Mouse (Mus musculus): ENCODE measurements around the gene Vcp.
A peak's percentile ranks its signal among the peaks of the same experiment; 100 is the strongest.

Gene Vcp

DNA sequence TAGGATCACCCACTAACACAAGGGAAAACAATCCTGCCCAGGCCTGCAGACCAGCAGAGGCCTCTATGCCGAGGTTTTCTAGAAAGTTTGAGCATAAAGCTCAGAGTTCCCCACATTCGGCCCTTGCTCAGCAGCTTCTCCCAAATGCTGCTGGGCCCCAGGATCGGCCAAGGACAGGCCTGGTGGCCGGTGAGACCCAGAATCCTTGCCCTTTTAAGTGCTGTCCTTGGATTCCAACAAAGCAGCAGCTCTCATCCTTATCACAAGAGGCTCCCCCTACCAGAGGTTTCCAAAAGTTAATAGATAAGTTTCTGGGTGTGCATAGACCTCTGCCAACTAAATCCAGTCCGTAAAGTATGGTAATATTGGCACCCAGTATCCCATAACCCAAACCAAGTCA, 26.4 kb downstream of the Vcp start:
- no peak for DNase-seq (ENCODE audit: low read depth, low spot score)

DNA sequence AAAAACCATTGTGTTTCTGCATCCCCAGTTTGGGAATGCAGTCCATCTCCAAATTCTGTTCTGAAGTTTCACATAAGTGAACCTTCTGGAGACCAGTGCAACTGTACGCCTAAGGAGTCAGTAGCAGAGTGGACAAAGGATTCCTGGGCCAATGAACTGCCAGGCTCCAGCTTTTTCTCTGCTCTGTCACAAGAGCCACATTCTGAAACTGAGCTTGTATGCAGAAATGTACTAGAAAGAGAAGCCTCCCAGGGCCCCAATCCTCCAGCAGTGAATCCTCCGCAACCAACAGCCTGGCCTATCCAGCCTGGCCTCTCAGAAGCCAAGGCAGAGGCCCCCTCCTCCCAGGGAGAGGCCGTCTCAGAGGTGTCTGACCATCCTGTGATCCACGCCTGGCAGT, 27.4 kb downstream of the Vcp start:
- DNase-seq (ENCODE audit: low read depth, low spot score) = no peak

DNA sequence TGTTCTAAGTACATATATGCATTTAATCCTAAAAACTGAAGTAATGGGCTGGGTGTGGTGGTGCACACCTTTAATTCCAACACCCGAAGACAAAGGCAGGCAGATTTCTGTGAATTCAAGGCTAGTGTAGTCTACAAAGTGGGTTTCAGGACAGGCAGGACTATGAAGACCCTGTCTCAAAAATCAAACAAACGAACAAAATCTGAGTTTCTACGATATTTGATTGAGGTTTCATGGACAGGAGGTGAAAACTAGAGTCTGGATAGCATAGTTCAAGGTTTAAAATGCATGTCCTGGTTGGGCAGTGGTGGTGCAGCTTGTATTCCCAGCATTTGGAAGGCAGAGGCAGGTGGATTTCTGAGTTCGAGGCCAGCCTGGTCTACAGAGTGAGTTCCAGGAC, 31.0 kb downstream of the Vcp start, which contains the start of gene 1700022I11Rik:
TSS of gene 1700022I11Rik (plus strand) at position 301 of the 400 bp plus-strand sequence.
- no peak for DNase-seq (ENCODE audit: low read depth, low spot score)

DNA sequence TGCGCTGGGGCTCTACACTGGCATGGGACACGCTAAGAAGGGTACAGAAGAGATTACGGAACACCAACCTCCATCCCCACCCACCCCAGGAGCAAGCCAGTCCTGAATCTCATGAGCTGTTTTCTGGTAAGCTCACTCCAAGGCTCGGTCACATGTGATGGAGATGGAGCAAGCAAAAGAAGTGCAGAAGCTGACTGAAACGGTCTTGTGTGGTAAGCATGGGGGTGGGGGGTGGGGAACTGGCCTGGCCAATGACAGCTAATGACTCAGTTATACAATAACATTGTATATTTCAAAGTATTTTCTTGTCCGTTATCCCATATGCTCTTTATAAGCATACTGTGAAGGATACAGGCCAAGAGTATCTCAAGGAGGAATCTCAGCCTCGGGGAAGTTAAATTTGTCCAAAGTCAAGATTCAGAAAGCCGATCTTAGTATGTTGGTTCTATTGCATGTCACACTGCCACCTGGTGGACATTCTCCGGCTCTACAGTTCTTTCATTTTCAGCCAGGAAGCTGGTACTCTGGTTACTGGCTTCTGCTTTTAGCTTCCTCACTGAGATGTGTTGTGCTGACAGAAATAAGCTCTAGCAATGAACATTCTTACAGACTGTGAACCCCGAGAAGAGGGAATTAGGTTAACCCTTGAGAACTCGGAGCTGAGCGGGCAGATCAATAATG, 35.1 kb downstream of the Vcp start:
- peak; percentile 71 for DNase-seq (ENCODE audit: low read depth, low spot score)

DNA sequence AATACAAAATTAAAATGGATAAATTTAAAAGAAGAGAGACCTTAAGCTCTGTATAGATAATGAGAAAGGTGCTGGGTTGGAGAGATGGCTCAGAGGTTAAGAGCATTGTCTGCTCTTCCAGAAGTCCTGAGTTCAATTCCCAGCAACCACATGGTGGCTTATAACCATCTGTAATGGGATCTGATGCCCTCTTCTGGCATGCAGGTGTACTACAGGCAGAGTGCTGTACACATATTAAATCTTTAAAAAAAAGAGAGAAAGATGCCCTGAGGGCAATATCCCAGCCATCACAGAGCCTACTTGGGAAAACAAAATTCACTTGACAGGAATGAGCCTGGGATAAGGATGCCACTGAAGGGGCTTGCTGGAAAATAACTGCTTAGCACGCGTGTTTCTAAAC, 36.8 kb downstream of the Vcp start:
- no peak for DNase-seq (ENCODE audit: low read depth, low spot score)

DNA sequence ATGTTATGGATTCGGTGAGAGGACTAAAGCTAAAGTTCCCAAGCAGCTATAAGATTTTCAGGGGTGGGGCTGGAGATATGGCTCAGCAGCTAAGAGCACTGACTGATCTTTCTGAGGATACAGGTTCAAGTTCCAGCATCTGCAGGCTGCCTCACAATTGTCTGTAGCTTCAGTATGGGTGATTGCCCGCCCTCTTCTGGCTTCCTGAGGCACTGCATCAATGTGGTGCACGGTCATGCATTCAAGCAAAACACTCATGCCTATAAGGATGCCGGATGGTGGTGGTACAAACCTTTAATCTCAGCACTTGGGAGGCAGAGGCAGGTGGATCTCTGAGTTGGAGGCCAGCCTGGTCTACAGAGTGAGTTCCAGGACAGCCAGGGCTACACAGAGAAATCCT, 38.7 kb downstream of the Vcp start:
- DNase-seq (ENCODE audit: low read depth, low spot score) = peak; percentile 64

DNA sequence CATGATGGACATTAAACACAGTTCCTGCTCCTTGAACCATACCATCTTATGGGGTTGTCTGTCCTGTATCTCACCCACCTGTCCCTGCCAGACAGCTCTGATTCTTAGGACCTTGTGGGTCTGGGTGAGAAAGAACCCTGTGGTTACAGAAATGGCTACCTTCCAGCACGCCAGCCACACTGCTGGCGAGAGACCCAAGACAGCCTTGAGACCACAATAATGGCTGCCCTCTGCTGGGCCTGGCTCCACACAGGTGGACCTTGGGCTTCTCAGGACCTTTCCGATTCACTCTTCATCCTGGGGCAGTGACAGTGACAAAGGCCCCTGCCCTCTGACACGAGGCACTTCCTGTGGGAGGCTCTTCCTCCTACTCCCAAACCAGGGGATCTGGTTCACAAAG, 40.9 kb downstream of the Vcp start:
- peak; percentile 49 for DNase-seq (ENCODE audit: low read depth, low spot score)

DNA sequence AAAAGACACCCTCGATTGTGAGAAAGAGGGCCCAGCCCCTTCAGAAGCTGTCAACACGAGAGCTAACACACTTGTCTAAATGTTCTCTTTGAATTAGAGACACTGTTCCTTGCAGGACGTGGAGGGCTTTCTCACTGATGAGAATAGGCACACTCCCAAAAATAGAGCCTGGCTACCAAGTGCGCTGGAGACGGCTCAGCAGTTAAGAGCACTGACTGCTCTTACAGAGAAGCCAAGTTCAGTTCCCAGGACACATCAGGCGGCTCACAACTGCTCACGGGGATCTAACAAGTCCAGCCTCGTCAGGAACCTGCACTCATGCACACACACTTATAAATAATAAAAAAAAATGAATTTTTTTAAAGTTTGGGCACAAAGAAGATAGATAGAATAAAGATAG, 41.4 kb downstream of the Vcp start:
- DNase-seq (ENCODE audit: low read depth, low spot score) = peak; percentile 58

DNA sequence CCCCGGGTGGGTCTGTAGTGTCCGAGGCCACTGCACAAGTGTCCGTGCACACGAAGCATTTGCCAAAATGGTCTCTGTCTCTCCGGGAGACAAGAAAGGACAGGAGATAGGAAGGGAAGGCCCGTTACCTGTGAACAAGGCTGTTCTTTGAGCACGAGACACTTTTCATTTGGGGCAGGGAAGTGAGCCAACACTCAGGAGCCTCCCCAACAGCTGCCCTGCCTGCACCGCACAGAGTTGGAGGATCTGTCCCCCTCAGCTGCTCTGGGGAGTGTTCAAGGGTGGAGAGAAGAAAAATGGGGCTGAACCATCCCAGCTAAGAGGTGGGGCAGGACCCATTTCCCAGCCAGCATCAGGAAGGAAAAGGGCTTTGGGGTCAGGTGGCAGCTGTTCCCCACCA, 42.3 kb downstream of the Vcp start:
- no peak for DNase-seq (ENCODE audit: low read depth, low spot score)

DNA sequence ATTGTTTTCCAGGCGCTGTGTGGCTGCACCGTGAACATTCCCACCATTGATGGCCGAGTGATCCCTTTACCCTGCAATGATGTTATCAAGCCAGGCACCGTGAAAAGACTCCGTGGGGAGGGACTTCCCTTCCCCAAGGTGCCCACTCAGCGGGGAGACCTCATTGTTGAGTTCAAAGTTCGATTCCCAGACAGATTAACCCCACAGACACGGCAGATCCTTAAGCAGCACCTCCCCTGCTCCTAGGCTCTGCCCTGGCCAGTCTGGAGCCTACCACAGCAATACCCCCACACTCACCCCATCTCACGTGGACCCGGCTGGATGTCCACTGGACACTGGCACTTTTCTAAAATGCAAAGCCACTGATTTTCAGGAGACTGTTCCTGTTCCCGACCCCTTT, 43.0 kb downstream of the Vcp start:
- no peak for DNase-seq (ENCODE audit: low read depth, low spot score)

DNA sequence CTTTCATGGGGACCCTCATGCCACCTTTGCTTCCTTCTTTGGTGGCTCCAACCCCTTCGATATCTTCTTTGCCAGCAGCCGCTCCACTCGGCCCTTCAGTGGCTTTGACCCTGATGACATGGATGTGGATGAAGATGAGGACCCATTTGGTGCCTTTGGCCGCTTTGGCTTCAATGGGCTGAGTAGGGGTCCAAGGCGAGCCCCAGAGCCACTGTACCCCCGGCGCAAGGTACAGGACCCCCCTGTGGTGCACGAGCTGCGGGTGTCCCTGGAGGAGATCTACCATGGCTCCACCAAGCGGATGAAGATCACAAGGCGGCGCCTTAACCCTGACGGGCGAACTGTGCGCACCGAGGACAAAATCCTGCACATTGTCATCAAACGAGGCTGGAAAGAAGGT, 43.7 kb downstream of the Vcp start:
- DNase-seq (ENCODE audit: low read depth, low spot score) = no peak

DNA sequence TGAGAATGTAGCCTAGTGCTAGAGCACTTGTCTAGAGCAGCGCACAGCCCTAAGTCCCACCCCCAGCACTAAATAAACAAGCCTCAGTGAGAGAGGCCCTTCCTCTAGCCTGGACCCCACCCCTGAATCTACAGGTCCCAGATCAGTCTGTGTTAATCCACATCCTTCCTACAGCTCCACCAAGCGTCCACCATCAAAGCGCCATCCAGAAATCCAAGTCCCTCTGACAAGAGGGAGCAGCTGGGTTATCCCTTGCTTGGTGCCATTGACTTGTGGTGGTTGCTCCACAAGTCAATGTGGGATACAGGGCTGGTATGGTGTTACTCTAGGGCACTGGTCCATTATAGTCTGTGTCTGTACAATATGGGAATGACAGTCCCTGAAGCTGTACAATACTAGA, 45.1 kb downstream of the Vcp start:
- DNase-seq (ENCODE audit: low read depth, low spot score) = peak; percentile 60

DNA sequence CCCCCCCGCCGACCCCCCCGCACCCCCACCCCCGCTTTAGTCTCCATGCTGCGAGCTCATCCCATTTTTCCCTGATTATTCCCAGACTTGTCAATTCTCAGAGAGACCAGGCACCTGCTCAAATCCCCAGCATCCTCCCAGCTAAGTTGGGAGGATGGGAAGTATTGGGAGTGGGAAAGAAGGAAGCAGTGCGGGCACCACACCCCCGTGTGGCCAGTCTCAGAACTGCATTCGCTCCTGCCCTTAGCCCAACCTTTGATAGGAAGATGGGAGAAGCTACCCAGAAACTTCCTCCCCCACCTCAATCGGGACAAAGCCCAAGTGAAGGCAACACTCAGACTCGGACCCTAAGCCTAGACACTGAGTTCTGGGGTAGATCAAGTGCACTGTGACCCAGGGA, 46.0 kb downstream of the Vcp start:
- DNase-seq (ENCODE audit: low read depth, low spot score) = peak; percentile 81

DNA sequence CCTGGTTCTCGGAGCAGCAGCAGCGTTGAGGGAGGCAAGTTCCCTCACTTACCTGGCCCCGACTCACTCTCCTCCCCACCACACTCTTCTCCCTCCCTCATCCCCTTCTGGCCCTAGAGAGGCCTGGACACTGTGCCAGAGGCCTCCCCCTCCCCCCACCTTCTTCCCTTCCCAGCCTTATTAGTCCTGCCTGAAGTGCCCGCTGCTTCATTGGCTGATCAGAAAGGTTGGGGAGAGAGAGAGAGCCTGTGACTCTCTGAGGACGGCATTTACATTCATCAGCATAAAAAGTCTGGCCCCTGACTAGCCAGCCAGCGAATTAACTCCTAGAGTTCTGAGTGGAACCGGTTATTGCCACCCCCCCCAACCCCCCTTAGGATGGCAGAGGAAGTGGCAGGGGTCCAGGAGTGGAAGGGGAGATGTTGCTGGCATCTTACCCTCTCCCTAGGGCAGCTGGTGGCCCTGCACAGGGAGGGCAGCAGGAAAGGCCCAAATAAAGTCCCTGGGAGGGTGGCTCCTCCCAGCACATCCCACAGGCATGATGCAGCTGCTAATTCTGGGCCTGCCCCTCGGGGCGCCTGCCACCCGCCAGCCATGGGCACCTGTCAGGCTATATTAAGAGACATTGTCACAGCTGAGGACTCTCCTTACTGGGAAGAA, 46.7 kb downstream of the Vcp start:
- peak; percentile 98 for DNase-seq (ENCODE audit: low read depth, low spot score)

DNA sequence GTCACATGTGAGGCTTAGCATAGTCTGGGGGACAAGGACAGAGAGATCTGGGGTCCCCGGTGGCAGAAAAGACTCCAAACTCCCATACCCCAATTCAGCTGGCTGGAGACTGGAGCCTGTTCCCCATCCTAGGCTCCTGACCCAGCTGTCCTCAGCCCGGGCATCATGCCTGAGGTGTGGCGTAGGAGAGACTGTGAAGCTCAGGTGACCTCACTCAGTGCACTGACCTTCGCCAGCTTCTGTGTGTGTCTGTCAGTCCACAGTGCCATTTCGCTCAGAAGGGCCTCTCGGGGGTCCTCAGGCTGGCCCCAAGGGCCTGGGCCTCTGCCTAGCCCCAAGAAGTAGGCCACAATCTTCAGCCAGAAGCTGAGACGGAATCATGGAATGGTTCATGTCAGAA, 47.7 kb downstream of the Vcp start:
- peak; percentile 95 for DNase-seq (ENCODE audit: low read depth, low spot score)

DNA sequence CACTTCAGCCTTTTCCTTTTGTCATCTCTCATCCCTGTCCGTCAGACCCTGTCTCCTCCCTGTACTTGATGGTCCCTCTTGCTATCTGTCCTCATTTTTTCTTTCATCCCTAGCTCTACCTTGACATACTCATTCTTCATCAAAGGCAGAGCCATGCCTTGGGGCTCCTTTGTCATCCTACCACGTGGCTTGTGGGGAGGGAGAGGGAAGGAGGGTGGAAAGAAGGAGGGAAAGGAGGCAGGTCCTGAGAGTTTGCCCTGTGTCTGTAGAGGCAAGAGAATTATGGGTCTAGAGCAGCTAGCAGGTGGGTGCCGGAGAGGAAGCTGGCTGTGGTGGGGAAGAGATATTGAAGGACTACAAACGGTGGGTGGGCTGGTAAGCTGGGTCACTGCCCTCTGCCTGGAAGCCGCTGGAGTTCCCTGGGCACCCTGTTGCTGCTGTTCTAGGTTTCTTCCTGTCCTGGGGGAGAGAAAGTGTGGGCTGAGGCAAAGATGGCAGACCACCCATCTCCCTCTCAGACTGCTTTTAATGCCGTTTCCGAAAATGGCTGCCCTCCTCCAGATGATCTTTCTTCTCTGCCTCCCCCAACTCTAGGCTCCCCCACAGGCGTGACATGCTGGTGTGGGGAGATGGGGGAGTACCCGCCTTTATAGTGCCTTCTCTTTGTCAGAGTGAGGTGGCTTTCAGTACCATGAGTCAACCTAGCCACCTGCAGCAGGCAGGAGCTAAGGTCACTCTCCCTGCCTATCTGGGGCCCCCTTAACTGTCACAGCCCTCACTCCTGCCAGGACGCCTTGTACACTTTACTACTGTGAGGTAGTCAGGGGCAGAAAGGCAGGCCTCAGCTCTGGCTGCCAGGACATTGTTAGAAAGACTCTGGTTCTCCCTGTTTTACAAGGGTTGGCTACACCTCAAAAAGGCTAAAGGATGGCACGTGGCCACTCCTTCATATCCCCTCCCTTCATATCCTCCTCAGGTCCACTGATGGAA, 48.8 kb downstream of the Vcp start:
- DNase-seq (ENCODE audit: low read depth, low spot score) = peak; percentile 50

DNA sequence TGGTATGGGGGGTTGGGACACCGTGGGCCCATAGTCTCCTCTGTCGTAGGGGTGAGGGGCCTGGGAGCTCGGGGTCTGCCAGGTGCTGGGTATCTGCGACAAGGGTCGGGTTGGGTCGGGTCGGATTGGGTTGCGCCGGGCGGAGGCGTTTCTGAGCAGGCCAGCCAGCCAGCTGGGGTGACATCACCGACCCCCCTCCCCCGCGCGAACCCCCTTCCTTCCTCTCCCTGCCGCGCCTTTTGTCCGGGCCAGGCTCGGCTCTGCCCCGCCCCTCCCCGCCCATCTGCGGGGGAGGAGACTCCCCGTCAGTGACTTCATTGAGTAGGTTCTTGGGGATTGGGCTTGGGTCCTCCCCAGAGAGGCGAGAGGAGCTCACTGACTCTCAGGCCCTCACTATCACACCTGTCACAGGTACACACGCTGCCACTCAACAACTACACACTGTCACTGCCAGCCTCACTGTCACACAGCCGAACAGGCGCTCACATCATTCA, 50.2 kb downstream of the Vcp start:
- DNase-seq (ENCODE audit: low read depth, low spot score) = peak; percentile 94

DNA sequence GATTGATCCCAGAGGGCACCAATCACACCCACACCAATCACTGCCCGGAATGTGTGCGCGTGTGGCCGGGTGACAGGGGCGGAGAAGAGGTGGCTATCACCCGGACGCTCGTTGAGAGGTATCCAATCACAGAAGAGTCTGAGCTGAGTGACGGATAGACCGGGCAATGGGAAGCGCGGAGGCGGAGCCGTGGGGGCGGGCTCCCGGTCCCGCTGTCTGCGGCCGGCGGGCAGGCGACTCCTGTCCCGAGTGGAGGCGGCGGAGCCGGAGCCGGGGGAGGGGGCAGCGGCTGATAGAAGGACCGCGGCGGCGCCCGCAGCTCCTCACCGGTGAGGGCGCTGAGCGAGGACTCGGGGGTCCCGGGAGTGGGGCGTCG, 50.6 kb downstream of the Vcp start, which contains the start of gene Dnajb5:
TSS of gene Dnajb5 (plus strand) at position 139 of the 376 bp plus-strand sequence.
- DNase-seq (ENCODE audit: low read depth, low spot score) = peak; percentile 99

DNA sequence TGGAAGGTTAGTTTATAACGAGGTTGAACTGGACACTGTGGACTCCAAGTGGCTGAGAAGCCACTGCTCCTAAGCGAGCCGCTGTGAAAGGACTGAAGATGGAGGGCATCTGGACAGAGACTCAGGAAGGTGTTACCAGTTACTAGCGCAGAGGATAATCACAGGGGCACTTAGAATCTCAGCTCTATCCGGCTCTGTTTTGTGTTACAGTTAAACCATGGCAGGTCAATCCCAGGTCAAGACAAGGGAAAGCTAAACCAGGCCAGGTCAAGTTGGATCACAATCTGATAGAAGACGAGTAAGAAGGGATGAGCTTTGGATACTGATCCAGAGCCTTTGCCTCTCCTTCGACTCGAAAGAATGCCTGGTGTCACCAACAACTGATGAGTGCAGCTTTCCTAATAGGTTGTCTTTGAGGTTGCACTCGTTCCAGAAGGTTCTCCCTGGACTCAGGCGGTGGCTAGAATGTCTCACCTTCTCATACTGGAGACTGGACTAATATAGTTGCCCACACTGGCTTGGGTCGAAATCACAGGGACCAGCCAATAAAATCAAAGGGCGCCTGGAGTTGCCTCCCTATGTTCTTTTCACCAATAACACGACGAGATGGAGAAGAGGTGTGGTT, 51.1 kb downstream of the Vcp start:
- DNase-seq (ENCODE audit: low read depth, low spot score) = no peak

DNA sequence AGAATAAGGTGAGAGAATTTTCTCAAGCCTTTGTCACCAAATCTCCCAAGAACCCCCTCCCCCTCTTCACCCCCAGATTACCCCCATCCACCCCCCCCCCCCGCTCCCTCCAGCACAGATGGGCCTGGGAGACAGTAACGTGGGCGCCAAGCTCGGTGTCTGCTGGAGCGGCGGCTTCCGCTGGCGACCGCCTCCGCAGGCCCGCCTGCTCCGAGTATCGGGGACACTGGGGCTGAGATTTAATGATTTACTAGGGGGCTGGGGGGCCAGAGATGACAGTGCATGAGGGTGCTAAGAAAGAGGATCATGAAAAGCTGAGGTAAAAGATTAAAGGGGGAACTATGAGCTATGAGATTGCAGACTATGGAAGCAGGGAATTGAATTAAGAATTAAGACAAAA, 51.8 kb downstream of the Vcp start:
- DNase-seq (ENCODE audit: low read depth, low spot score) = no peak

DNA sequence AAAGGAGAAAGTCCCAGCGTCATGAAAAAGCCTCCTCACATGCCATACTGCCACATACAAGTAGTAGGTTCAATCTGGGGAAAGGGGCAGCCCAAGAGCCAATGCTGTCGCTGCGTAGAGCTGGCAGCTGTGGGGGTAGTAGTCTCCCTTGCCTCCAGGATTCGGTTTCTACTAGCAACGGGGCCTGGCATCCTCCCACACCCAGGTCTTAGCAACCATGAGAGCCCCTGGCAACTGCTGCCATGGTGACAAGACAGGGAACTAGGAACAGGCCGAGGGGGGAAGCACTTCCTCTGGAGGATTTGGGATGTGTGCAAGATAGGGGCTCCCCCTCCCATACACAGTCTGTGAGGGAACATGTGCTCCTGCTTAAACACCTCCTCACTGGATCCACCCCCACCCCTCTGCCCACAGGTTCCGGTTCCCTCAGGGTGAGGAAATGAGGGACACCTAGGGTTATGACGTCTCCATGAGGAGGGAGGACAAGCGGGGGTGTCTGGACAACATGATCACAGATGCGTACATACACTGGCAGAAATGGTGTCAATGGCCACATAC, 53.5 kb downstream of the Vcp start:
- DNase-seq (ENCODE audit: low read depth, low spot score) = no peak

All from skeletal muscle tissue, adult 2 months (tissue).